11 mouse cellular contexts compared by ENCODE assay signal in the genomic region with DNA sequence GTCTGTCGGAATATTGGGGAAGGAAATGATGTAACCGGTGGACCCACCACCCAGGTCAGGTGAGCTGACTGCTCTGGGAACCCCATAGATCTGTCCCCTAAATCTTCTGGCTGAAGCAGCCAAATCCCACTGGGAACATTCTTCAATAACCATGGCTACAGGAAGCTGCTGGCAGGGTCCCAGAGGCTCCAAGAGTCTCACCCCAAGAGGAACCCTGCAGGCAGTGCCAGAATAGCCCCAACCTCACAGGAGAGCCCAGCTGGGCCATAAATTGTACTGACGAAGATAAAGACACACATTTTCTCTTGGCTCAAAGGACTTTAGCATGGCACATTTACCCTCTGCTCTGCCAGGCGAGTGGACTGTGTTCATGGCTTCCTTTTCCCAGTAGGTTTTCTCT.
DNase-seq lines count a peak whose midpoint lies in the region; ATAC-seq and TF ChIP-seq lines count a peak whose summit lies in the region.
"Had no signal": no experiment of that assay in that cellular context is flagged by ENCODE, and none has a peak within 500 bp of the region (broad histone marks: within the 10 kb centered on the region; RNA-seq: fewer than 3 reads in every experiment).

No protein-coding gene starts in this region.

- intact Hi-C loops in heart, postnatal 10 days (cut with DNase I), result no loop called here

- no peak for DNase-seq in heart, postnatal 10 days
- DNase-seq in lung, postnatal 14 days, result peak; percentile 45
- DNase-seq in lung, postnatal 0 days (ENCODE audit: low spot score), result no peak
- peak; percentile 55 to 64 for DNase-seq in cerebellum, postnatal 10 days
- peak; percentile 71 to 75 for DNase-seq in kidney, postnatal 25 days
- no peak for DNase-seq in urinary bladder, postnatal 14 days (ENCODE audit: low spot score)
- no peak for DNase-seq in frontal cortex, postnatal 14 days (ENCODE audit: low spot score in 2 of 2)

- H3K9me3 ChIP-seq in heart, embryonic 14.5 days (ENCODE audit: control insufficient read depth, low read length), result no peaks in the 10 kb centered on the region
- H3K9me3 ChIP-seq in lung, postnatal 0 days (ENCODE audit: low read length), result no peaks in the 10 kb centered on the region
- H3K9me3 ChIP-seq: limb, embryonic 15.5 days had no signal

- H3K27ac ChIP-seq in heart, embryonic 14.5 days (replicated peaks in 1 of 2; ENCODE audit: control insufficient read depth in 1 of 2, insufficient read depth in 1 of 2, low read depth in 2 of 2, low read length in 2 of 2), result peak overlapping the region; percentile 29 to 45
- H3K27ac ChIP-seq in lung, postnatal 0 days (ENCODE audit: low read length), result no peak overlapping the region
- H3K27ac ChIP-seq: limb, embryonic 15.5 days had no signal

- no peak for TF ChIP-seq CTCF in lung, postnatal 0 days (IDR thresholded peaks at IDR 0.05)

- H3K9ac ChIP-seq in heart, embryonic 14.5 days (ENCODE audit: low read length), result no peak overlapping the region
- no peak overlapping the region for H3K9ac ChIP-seq in lung, postnatal 0 days (replicated peaks; ENCODE audit: low read depth)
- H3K9ac ChIP-seq: limb, embryonic 15.5 days had no signal

- ATAC-seq in heart, embryonic 14.5 days (ENCODE audit: insufficient number of reproducible peaks, insufficient read depth, low FRiP score, low read depth), result no peak
- ATAC-seq in lung, postnatal 0 days, result no peak
- ATAC-seq: activated CD4-positive, CD25-positive, alpha-beta regulatory T cell, adult 4 months had no signal

- no peak overlapping the region for H3K4me2 ChIP-seq in heart, embryonic 14.5 days (ENCODE audit: low read length)
- H3K4me2 ChIP-seq in lung, postnatal 0 days (replicated peaks; ENCODE audit: low read depth, low read length), result no peak overlapping the region
- H3K4me2 ChIP-seq: limb, embryonic 15.5 days had no signal

- no peaks in the 10 kb centered on the region for H3K36me3 ChIP-seq in heart, embryonic 14.5 days (ENCODE audit: control insufficient read depth, insufficient read depth, low read length)
- no peaks in the 10 kb centered on the region for H3K36me3 ChIP-seq in lung, postnatal 0 days (ENCODE audit: insufficient read depth, low read length)
- H3K36me3 ChIP-seq: limb, embryonic 15.5 days had no signal

- no peak overlapping the region for H3K4me3 ChIP-seq in heart, embryonic 14.5 days (ENCODE audit: control insufficient read depth in 1 of 2, insufficient read depth in 1 of 2, low read depth in 1 of 2, low read length in 2 of 2)
- H3K4me3 ChIP-seq in lung, postnatal 0 days (ENCODE audit: low read depth, low read length), result no peak overlapping the region
- H3K4me3 ChIP-seq: erythroblast, embryonic 14.5 days; limb, embryonic 15.5 days had no signal

- no peak for TF ChIP-seq EP300 in lung, postnatal 0 days (IDR thresholded peaks at IDR 0.05)

- no peaks in the 10 kb centered on the region for H3K27me3 ChIP-seq in heart, embryonic 14.5 days (ENCODE audit: control insufficient read depth, insufficient read depth, low read length)
- no peaks in the 10 kb centered on the region for H3K27me3 ChIP-seq in lung, postnatal 0 days (replicated peaks; ENCODE audit: insufficient read depth, low read length)
- H3K27me3 ChIP-seq: limb, embryonic 15.5 days had no signal

- peaks cover 20 to 35% of the 10 kb centered on the region in 2 experiments for H3K4me1 ChIP-seq in heart, embryonic 14.5 days (ENCODE audit: control insufficient read depth in 2 of 2, insufficient read depth in 2 of 2, low read length in 2 of 2)
- no peaks in the 10 kb centered on the region for H3K4me1 ChIP-seq in lung, postnatal 0 days (ENCODE audit: insufficient read depth, low read depth, low read length)

- 86% methylated on average over 4 of the region's 4 CpGs for WGBS in heart, embryonic 14.5 days
- WGBS in lung, postnatal 0 days, result 70% methylated on average over 4 of the region's 4 CpGs

Comparison
In these comparisons a context has a peak if more than half of its experiments do, and no peak if none do; other contexts are left out.
1. DNase-seq: peak in lung, postnatal 14 days (single experiment), cerebellum, postnatal 10 days (2 of 2) and kidney, postnatal 25 days (2 of 2); none in heart, postnatal 10 days (0 of 2), lung, postnatal 0 days (single experiment), urinary bladder, postnatal 14 days (single experiment) and frontal cortex, postnatal 14 days (0 of 2).